Mouse (Mus musculus): Measurements from ENCODE around the gene Gpr142. TPM values are rescaled to one million over a fixed set of nuclear protein-coding genes. Genes with fewer than 3 reads are reported as not detected.

The Gpr142 gene
- polyA plus RNA-seq, 1 experiment from 2014 or later = not detected

DNA sequence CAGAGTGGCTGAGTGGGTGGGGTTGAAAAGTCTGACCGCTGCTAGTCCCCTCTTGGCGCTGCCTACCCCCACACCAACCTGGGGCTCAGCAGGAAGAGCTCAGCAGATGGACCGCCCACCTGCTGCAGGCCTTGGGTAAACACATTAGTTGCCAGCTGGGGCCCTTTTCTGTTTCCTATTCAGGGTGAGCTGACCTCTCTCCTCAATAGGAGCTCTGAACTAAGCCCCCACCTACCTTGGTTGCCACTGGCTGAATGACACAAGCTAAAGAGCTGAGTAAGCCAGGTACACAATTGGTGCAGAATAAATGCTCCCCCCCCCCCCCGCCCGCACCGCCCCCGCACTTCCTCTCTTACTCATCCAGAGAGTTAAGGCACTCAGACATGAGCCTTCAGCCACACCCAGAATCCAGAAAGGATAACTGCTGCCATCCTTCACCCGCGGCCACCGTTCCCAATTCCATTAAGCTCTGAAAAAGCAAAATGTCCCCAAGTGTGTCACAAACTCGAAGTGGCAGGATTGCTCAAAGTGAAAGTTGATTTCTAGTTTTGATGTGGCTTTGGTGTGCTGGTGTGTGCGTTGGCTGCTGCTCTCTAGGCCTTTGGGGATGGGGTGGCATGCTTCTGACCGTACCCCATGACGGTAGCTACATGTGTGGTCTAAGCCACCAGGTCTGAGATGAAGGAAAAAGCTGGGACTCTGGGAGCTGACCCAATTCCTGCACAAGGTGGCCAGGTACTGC is 9.1 kb downstream of the Gpr142 start:
- Histone ChIP-seq H3K27ac (ENCODE audit: low read depth, low read length) (no peak overlapping the region), H3K4me3 (ENCODE audit: low read depth, low read length) (no peak overlapping the region), H3K9me3 (replicated peaks; ENCODE audit: control insufficient read depth, low read length) (no peaks in the 10 kb centered on the region), H3K9ac (ENCODE audit: low read length) (no peak overlapping the region), H3K36me3 (ENCODE audit: control insufficient read depth, insufficient read depth, low read length) (no peaks in the 10 kb centered on the region), H3K4me2 (ENCODE audit: low read length) (no peak overlapping the region), H3K27me3 (replicated peaks; ENCODE audit: control insufficient read depth, insufficient read depth, low read length) (no peaks in the 10 kb centered on the region), H3K4me1 (ENCODE audit: control insufficient read depth, insufficient read depth, low read length) (peaks cover 21% of the 10 kb centered on the region)
- DNase-seq (ENCODE audit: low spot score) (peak; percentile 60), ATAC-seq (peak; percentile 57)
- WGBS = 20% methylated on average over 13 of the region's 14 CpGs

DNA sequence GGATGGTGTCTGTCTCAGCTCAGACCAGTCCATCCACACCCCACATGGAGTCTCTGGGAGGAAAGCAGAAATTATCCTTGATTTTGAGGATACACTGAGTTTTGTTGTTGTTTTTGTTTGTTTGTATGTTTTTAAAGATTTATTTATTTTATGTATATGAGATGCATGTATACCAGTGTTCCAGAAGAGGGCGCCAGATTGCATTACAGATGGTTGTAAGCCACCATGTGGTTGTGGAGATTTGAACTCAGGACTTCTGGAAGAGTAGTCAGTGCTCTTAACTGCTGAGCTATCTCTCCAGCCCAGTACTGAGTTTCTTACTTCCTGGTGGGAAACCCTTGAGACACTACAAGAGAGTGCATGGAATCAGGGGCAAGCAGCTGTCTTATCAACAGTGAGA is 10.6 kb downstream of the Gpr142 start:
- DNase-seq (ENCODE audit: low spot score) (no peak), ATAC-seq (no peak)
- H3K27ac ChIP-seq (ENCODE audit: low read depth, low read length) = no peak overlapping the region
- H3K36me3 ChIP-seq (ENCODE audit: control insufficient read depth, insufficient read depth, low read length) = no peaks in the 10 kb centered on the region
- no peaks in the 10 kb centered on the region for H3K9me3 ChIP-seq (replicated peaks; ENCODE audit: control insufficient read depth, low read length)
- H3K27me3 ChIP-seq (replicated peaks; ENCODE audit: control insufficient read depth, insufficient read depth, low read length) = no peaks in the 10 kb centered on the region
- H3K4me2 ChIP-seq (ENCODE audit: low read length) = no peak overlapping the region
- WGBS = 76% methylated on average over 1 of the region's 1 CpGs
- H3K4me3 ChIP-seq (ENCODE audit: low read depth, low read length) = no peak overlapping the region
- H3K9ac ChIP-seq (ENCODE audit: low read length) = no peak overlapping the region
- peaks cover 13% of the 10 kb centered on the region for H3K4me1 ChIP-seq (ENCODE audit: control insufficient read depth, insufficient read depth, low read length)

DNA sequence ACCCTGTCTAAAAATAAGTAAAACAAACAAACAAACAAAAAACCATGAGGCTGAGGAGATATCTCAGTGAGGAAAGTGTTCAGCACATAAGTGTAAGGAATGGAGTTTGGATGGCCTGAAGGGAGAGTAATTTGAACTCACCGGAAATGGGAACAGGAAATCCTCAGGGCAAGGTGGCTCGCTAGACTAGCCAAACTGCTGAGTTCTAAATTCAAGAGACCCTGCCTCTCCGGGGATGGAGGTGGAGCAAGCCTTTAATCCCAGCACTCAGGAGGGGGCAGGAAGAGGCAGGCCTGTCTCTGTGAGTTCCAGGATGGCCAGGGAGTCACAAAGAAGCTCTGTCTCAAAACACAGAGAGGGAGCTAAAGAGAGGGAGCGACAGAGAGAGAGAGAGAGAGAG is 11.6 kb downstream of the Gpr142 start:
- Histone ChIP-seq H3K27ac (ENCODE audit: low read depth, low read length) (no peak overlapping the region), H3K36me3 (ENCODE audit: control insufficient read depth, insufficient read depth, low read length) (no peaks in the 10 kb centered on the region), H3K4me2 (ENCODE audit: low read length) (no peak overlapping the region), H3K9ac (ENCODE audit: low read length) (no peak overlapping the region), H3K27me3 (replicated peaks; ENCODE audit: control insufficient read depth, insufficient read depth, low read length) (no peaks in the 10 kb centered on the region), H3K4me3 (ENCODE audit: low read depth, low read length) (no peak overlapping the region), H3K4me1 (ENCODE audit: control insufficient read depth, insufficient read depth, low read length) (peaks cover 13% of the 10 kb centered on the region), H3K9me3 (replicated peaks; ENCODE audit: control insufficient read depth, low read length) (no peaks in the 10 kb centered on the region)
- no peak for ATAC-seq
- WGBS = 22% methylated on average over 4 of the region's 4 CpGs
- no peak for DNase-seq (ENCODE audit: low spot score)

DNA sequence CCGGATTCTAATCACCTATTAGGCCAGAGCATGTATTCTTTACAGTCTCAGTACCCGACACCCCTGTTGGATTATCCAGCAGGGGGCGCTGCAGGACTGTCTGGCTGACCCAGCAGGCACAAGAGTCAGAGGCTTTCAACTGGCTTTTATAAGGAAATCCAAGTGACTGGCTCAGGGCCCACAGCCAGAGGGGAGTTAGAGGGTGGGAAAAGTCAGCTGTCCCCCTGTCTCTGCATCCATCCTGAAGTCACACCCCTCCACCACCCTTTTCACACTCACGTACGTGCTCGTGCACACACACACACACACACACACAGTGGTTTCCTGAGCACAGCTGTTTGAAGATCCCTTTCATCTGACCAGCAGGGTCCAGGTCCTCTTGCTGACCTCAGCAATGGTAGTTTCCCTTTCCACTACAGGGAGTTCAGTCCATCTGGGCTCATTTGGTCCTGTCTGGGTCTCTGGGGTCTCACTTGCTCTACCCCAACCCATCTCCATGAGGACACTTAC is 14.1 kb downstream of the Gpr142 start:
- Histone ChIP-seq H3K36me3 (ENCODE audit: control insufficient read depth, insufficient read depth, low read length) (no peaks in the 10 kb centered on the region), H3K27ac (ENCODE audit: low read depth, low read length) (no peak overlapping the region), H3K4me3 (ENCODE audit: low read depth, low read length) (no peak overlapping the region), H3K4me1 (ENCODE audit: control insufficient read depth, insufficient read depth, low read length) (peaks cover under 1% of the 10 kb centered on the region; the same call in 1 of the 2 replicates), H3K27me3 (replicated peaks; ENCODE audit: control insufficient read depth, insufficient read depth, low read length) (no peaks in the 10 kb centered on the region), H3K4me2 (ENCODE audit: low read length) (no peak overlapping the region), H3K9ac (ENCODE audit: low read length) (no peak overlapping the region), H3K9me3 (replicated peaks; ENCODE audit: control insufficient read depth, low read length) (no peaks in the 10 kb centered on the region)
- peak; percentile 72 for ATAC-seq
- DNase-seq (ENCODE audit: low spot score) = peak; percentile 88
- WGBS = 23% methylated on average over 6 of the region's 6 CpGs

DNA sequence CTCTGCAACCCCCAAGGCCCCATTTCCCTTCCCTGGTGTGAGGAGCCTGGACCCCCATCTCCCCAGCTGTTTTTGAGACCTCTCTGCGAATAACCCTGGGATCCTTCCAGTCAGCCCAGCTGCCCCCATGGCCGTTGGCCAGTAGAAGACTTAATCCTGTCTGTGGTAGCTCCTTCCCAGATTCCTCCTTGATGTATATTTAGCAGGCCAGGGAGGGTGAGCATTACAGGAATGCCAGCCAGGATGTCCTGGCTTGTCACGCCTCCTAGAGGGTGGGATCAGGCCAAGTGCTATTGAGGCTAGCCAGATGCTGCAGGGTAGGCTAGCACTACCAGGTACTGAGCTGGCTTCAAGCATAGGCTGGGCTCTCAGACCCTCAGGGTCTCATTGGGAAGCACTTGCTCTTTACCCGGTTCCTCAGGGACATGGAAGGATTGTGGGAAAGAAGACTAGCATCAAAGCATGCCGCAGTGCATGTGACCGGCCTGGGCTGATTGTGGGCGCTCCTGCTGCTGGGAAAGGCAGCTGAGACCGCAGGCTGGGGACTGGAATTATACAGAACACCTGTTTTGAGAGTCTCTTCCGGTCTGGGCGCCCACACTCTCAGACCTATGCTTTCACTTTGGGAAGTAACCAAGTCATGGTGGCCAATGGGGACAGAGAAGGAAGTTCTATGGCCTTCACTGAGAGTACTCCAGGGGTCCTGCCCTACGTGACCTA is 16.3 kb downstream of the Gpr142 start:
- H3K36me3 ChIP-seq (ENCODE audit: control insufficient read depth, insufficient read depth, low read length) = no peaks in the 10 kb centered on the region
- WGBS = 78% methylated on average over 11 of the region's 11 CpGs
- H3K27me3 ChIP-seq (replicated peaks; ENCODE audit: control insufficient read depth, insufficient read depth, low read length) = no peaks in the 10 kb centered on the region
- H3K9ac ChIP-seq (ENCODE audit: low read length) = no peak overlapping the region
- DNase-seq (ENCODE audit: low spot score) = no peak
- ATAC-seq = no peak
- no peaks in the 10 kb centered on the region; the same call in 1 of the 2 replicates for H3K4me1 ChIP-seq (ENCODE audit: control insufficient read depth, insufficient read depth, low read length)
- H3K27ac ChIP-seq (ENCODE audit: low read depth, low read length) = no peak overlapping the region
- H3K4me3 ChIP-seq (ENCODE audit: low read depth, low read length) = no peak overlapping the region
- no peaks in the 10 kb centered on the region for H3K9me3 ChIP-seq (replicated peaks; ENCODE audit: control insufficient read depth, low read length)
- H3K4me2 ChIP-seq (ENCODE audit: low read length) = no peak overlapping the region

DNA sequence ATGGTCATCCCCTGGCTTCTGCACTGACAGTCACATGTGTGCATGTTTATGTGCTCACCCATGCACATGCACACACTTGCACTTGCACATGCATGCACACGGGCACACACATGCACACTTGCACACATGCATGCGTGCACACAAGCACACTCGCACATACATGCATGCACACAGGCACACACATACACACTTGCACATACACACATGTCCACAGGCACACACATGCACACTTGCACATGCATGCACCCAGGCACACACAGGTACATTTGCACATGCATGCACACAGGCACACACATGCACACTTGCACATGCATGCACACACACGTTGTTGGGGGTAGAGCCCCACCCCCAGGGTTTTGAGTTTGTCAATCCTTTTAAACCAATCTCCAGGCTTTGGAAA is 18.2 kb downstream of the Gpr142 start:
- ATAC-seq = no peak

DNA sequence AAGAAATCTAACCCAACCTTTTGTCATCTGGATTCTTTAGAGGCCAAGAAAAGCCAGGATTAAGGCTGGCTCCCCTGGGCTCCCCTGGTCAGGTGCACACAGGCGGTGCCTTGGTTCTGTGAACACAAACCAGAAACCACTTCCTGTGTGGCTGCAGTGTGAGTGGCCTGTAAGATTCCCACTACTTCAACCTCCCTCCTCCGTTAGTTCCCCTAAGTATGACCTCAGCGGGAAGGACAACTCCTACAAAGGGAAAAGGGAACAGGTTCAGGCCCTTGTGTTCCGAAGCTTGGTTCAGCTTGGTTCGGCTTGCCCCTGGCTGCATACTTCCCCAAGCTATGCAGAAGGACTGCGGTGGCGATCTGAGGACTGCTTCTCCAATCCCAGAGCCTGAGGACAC is 19.5 kb downstream of the Gpr142 start:
- no peaks in the 10 kb centered on the region for H3K36me3 ChIP-seq (ENCODE audit: control insufficient read depth, insufficient read depth, low read length)
- no peak overlapping the region for H3K4me2 ChIP-seq (ENCODE audit: low read length)
- 97% methylated on average over 7 of the region's 7 CpGs for WGBS
- DNase-seq (ENCODE audit: low spot score) = no peak
- peaks cover 9% of the 10 kb centered on the region for H3K4me1 ChIP-seq (ENCODE audit: control insufficient read depth, insufficient read depth, low read length)
- H3K4me3 ChIP-seq (ENCODE audit: low read depth, low read length) = no peak overlapping the region
- no peak overlapping the region for H3K27ac ChIP-seq (ENCODE audit: low read depth, low read length)
- H3K9me3 ChIP-seq (replicated peaks; ENCODE audit: control insufficient read depth, low read length) = no peaks in the 10 kb centered on the region
- H3K9ac ChIP-seq (ENCODE audit: low read length) = no peak overlapping the region
- no peak for ATAC-seq
- H3K27me3 ChIP-seq (replicated peaks; ENCODE audit: control insufficient read depth, insufficient read depth, low read length) = no peaks in the 10 kb centered on the region

More for the DNA sequence above, 18.2 kb downstream of the Gpr142 start:
- Histone ChIP-seq H3K9me3 (replicated peaks; ENCODE audit: control insufficient read depth, low read length) (no peaks in the 10 kb centered on the region), H3K27ac (ENCODE audit: low read depth, low read length) (no peak overlapping the region), H3K36me3 (ENCODE audit: control insufficient read depth, insufficient read depth, low read length) (no peaks in the 10 kb centered on the region), H3K4me1 (ENCODE audit: control insufficient read depth, insufficient read depth, low read length) (no peaks in the 10 kb centered on the region; the same call in 1 of the 2 replicates), H3K27me3 (replicated peaks; ENCODE audit: control insufficient read depth, insufficient read depth, low read length) (no peaks in the 10 kb centered on the region), H3K4me2 (ENCODE audit: low read length) (no peak overlapping the region), H3K4me3 (ENCODE audit: low read depth, low read length) (no peak overlapping the region), H3K9ac (ENCODE audit: low read length) (no peak overlapping the region)
- no peak for DNase-seq (ENCODE audit: low spot score)
- WGBS = 91% methylated on average over 4 of the region's 4 CpGs

DNA sequence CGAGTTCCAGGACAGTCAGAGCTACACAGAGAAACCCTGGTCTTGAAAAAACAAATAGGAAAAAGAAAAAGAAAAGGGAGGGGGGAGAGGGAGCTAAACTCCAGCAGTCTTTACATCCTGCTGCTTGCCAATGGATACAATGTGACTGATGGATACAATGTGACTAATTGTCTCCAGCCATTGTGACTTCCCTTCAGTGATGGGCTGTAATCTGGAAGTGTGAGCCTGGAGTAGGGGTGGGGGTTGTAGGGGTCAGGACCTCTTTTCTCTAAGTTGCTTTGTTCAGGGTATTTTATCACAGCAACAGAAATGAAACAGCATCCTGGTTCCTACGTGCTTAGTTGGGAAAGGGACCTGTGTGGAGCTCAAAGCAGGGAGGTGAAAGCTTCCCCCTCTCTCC is 20.4 kb downstream of the Gpr142 start:
- H3K9ac ChIP-seq (ENCODE audit: low read length) = no peak overlapping the region
- WGBS = 35% methylated on average over 2 of the region's 2 CpGs
- H3K27me3 ChIP-seq (replicated peaks; ENCODE audit: control insufficient read depth, insufficient read depth, low read length) = no peaks in the 10 kb centered on the region
- H3K9me3 ChIP-seq (replicated peaks; ENCODE audit: control insufficient read depth, low read length) = no peaks in the 10 kb centered on the region
- no peak for ATAC-seq
- H3K4me1 ChIP-seq (ENCODE audit: control insufficient read depth, insufficient read depth, low read length) = peaks cover 18% of the 10 kb centered on the region
- H3K36me3 ChIP-seq (ENCODE audit: control insufficient read depth, insufficient read depth, low read length) = no peaks in the 10 kb centered on the region
- DNase-seq (ENCODE audit: low spot score) = no peak
- H3K4me3 ChIP-seq (ENCODE audit: low read depth, low read length) = no peak overlapping the region
- H3K27ac ChIP-seq (ENCODE audit: low read depth, low read length) = no peak overlapping the region
- H3K4me2 ChIP-seq (ENCODE audit: low read length) = no peak overlapping the region

DNA sequence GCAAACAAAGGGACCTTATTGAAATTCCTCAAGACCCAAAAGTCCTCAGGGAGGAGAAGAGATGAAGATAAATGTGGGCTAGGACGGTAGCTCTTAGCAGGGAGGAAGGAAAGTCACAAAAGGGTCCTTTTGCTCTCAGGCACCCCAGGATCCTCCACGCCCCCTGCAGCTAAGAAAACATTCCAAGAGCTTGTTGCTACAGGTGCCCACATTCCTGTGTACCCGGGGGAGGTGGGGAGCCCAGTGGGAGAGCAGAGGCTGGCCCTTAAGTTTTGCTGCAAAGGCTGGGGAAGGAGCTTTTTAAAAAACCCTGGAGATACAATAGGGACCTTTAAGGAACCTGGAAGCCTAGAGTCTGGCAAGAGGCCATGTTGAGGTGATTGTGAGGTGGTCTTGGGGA is 21.7 kb downstream of the Gpr142 start:
- Histone ChIP-seq H3K4me3 (ENCODE audit: low read depth, low read length) (no peak overlapping the region), H3K9me3 (replicated peaks; ENCODE audit: control insufficient read depth, low read length) (no peaks in the 10 kb centered on the region), H3K4me1 (ENCODE audit: control insufficient read depth, insufficient read depth, low read length) (peaks cover 18% of the 10 kb centered on the region), H3K27me3 (replicated peaks; ENCODE audit: control insufficient read depth, insufficient read depth, low read length) (no peaks in the 10 kb centered on the region), H3K27ac (ENCODE audit: low read depth, low read length) (no peak overlapping the region), H3K4me2 (ENCODE audit: low read length) (no peak overlapping the region), H3K36me3 (ENCODE audit: control insufficient read depth, insufficient read depth, low read length) (no peaks in the 10 kb centered on the region), H3K9ac (ENCODE audit: low read length) (no peak overlapping the region)
- DNase-seq (ENCODE audit: low spot score) = no peak
- no peak for ATAC-seq
- 42% methylated on average over 3 of the region's 3 CpGs for WGBS

All from forebrain, embryonic 14.5 days (tissue).